Mouse (Mus musculus): ENCODE results near the gene Tcea3. TPM values are rescaled to one million over a fixed set of nuclear protein-coding genes. Genes with fewer than 3 reads are reported as not detected.
A peak's percentile ranks its signal among the peaks of the same experiment; 100 is the strongest.

Tcea3 gene
- polyA plus RNA-seq, 1 experiment from 2014 or later: 1.2 TPM

DNA sequence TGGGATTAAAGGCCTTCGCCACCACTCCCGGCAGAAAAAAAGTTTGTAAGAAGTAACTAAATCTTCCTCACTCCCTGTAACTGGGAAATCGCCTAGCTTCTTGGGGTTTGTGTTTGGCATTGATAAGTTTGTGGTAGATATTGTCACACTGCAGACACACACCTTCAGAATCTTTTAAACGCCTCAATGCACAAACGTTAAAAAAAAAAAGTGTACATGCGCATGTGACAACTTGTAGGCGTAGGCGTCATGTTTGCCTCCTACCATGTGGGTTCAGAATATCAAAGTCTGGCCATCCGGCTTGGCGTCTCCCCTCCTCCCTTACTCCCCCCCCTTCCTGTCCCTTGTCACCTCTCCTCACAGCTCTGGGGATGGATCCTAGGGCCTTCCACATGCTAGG is 9.2 kb downstream of the Tcea3 start:
- Histone ChIP-seq H3K9ac (ENCODE audit: low read depth, low read length) (no peak overlapping the region), H3K36me3 (ENCODE audit: control insufficient read depth, insufficient read depth, low read length) (no peaks in the 10 kb centered on the region), H3K9me3 (replicated peaks; ENCODE audit: control insufficient read depth, low read length, poor library complexity, severe bottlenecking) (no peaks in the 10 kb centered on the region), H3K4me1 (ENCODE audit: control insufficient read depth, insufficient read depth, low read length) (peaks cover 4% of the 10 kb centered on the region), H3K4me3 (ENCODE audit: low read depth, low read length) (no peak overlapping the region), H3K27me3 (ENCODE audit: control insufficient read depth, insufficient read depth, low read depth, low read length) (no peaks in the 10 kb centered on the region), H3K4me2 (ENCODE audit: low read length) (no peak overlapping the region), H3K27ac (ENCODE audit: low read length) (no peak overlapping the region)
- ATAC-seq: no peak
- whole genome bisulfite sequencing: 86% methylated on average over 10 of the region's 10 CpGs

DNA sequence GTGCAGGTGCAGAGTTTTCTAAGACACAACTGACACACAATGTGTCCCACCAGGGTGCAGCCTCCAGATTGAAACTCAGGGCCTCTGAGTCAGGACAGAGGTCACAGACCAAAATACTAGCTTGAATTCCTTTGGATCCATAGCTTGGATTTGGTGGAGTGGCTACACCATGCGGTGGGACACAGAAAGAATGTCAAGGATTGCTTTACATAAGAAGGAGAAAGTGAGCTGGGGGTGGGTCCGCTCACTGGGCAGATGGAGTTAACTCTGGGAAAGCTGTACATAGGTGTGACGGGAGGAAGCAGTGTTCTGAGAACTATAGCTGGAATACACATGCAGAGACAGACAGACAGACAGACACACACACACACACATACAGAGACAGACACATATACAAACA is 12.4 kb downstream of the Tcea3 start:
- no peak for ATAC-seq

DNA sequence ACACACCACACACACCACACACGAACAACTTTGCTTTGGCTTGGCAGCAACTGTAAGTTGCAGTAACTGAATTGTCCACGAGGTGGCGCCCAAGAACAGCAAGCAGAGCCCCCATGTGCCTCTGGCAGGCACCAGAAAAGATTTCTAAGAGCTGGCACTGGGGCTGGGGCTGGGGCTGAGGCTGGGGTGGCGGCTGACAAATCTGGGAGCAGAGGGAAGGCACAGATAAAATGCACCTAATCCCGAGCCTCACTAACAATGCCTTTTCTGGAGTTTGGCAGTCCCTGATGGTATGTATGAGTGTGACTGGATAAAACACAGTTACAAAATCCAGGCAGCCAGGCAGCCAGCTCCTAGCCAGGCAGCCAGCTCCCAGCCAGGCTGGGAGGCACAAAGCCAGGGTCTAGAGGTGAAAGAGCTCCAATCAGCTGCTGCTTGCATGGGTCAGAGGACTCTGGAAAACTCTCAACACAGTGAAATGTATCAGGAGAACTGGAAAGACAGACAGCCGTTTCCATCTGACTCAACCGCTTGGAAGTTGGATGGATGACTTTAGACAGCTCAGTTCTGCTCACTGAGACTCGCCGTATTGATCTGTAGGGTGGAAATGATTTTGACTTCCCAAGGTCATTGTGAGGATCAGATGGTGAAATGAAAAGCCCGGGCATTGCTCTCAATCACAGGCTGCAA is 13.1 kb downstream of the Tcea3 start:
- WGBS: 36% methylated on average over 10 of the region's 10 CpGs
- Histone ChIP-seq H3K9ac (ENCODE audit: low read depth, low read length) (no peak overlapping the region), H3K9me3 (replicated peaks; ENCODE audit: control insufficient read depth, low read length, poor library complexity, severe bottlenecking) (no peaks in the 10 kb centered on the region), H3K27ac (ENCODE audit: low read length) (no peak overlapping the region), H3K27me3 (ENCODE audit: control insufficient read depth, insufficient read depth, low read depth, low read length) (no peaks in the 10 kb centered on the region), H3K4me1 (ENCODE audit: control insufficient read depth, insufficient read depth, low read length) (peaks cover 4% of the 10 kb centered on the region), H3K4me3 (ENCODE audit: low read depth, low read length) (no peak overlapping the region), H3K36me3 (ENCODE audit: control insufficient read depth, insufficient read depth, low read length) (no peaks in the 10 kb centered on the region), H3K4me2 (ENCODE audit: low read length) (no peak overlapping the region)
- peak; percentile 54; the same call in 1 of the 2 replicates for ATAC-seq

More for the DNA sequence above, 12.4 kb downstream of the Tcea3 start:
- Histone ChIP-seq H3K9ac (ENCODE audit: low read depth, low read length) (no peak overlapping the region), H3K9me3 (replicated peaks; ENCODE audit: control insufficient read depth, low read length, poor library complexity, severe bottlenecking) (no peaks in the 10 kb centered on the region), H3K36me3 (ENCODE audit: control insufficient read depth, insufficient read depth, low read length) (no peaks in the 10 kb centered on the region), H3K4me1 (ENCODE audit: control insufficient read depth, insufficient read depth, low read length) (peaks cover 4% of the 10 kb centered on the region), H3K27me3 (ENCODE audit: control insufficient read depth, insufficient read depth, low read depth, low read length) (no peaks in the 10 kb centered on the region), H3K4me3 (ENCODE audit: low read depth, low read length) (no peak overlapping the region), H3K27ac (ENCODE audit: low read length) (no peak overlapping the region), H3K4me2 (ENCODE audit: low read length) (no peak overlapping the region)
- WGBS: 65% methylated on average over 3 of the region's 3 CpGs

DNA sequence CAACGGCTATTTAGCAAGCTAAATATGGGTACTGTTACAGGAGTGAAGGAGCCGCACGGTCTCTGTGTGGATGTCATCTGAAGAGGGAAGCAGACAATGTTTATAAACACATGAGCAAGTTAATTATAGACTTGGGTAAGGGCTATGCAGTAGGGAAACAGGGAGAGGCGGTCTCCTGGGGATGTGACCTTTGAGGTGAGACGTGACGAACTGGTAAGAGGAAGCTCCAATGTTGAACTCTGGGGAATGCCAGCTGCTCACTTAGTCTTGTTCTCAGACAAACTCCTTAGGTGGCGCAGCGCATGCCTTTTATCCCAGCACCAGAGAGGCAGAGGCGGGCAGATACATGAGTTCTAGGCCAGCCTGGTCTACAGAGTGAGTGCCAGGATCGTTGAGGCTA is 14.4 kb downstream of the Tcea3 start:
- H3K9ac ChIP-seq (ENCODE audit: low read depth, low read length): no peak overlapping the region
- H3K27ac ChIP-seq (ENCODE audit: low read length): no peak overlapping the region
- no peaks in the 10 kb centered on the region for H3K9me3 ChIP-seq (replicated peaks; ENCODE audit: control insufficient read depth, low read length, poor library complexity, severe bottlenecking)
- peaks cover 4% of the 10 kb centered on the region for H3K4me1 ChIP-seq (ENCODE audit: control insufficient read depth, insufficient read depth, low read length)
- no peak overlapping the region for H3K4me3 ChIP-seq (ENCODE audit: low read depth, low read length)
- no peaks in the 10 kb centered on the region for H3K36me3 ChIP-seq (ENCODE audit: control insufficient read depth, insufficient read depth, low read length)
- H3K27me3 ChIP-seq (ENCODE audit: control insufficient read depth, insufficient read depth, low read depth, low read length): no peaks in the 10 kb centered on the region
- no peak for ATAC-seq
- H3K4me2 ChIP-seq (ENCODE audit: low read length): no peak overlapping the region
- 76% methylated on average over 10 of the region's 10 CpGs for WGBS

DNA sequence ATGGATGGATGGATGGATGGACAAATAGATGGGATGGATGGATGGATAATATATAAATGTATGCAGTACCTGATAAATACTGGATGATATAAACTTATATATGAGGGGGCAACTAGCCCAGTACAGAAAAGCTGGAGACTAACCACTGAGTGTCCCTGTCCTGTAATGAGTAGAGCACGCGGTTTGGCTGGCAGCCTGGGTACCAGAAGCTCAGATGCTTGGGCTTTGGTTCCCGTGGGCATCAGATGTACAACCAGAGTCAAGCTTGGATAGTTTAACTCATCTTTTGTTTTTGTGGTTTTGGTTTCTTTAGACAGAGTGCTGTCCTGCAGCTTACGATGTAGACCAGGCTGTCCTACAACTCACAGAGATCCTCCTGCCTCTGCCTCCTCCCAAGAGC is 16.0 kb downstream of the Tcea3 start:
- H3K36me3 ChIP-seq (ENCODE audit: control insufficient read depth, insufficient read depth, low read length): no peaks in the 10 kb centered on the region
- H3K27me3 ChIP-seq (ENCODE audit: control insufficient read depth, insufficient read depth, low read depth, low read length): no peaks in the 10 kb centered on the region
- H3K4me3 ChIP-seq (ENCODE audit: low read depth, low read length): no peak overlapping the region
- ATAC-seq: no peak
- H3K27ac ChIP-seq (ENCODE audit: low read length): no peak overlapping the region
- H3K4me1 ChIP-seq (ENCODE audit: control insufficient read depth, insufficient read depth, low read length): peaks cover 4% of the 10 kb centered on the region
- no peaks in the 10 kb centered on the region for H3K9me3 ChIP-seq (replicated peaks; ENCODE audit: control insufficient read depth, low read length, poor library complexity, severe bottlenecking)
- WGBS: 94% methylated on average over 4 of the region's 4 CpGs
- H3K4me2 ChIP-seq (ENCODE audit: low read length): no peak overlapping the region
- H3K9ac ChIP-seq (ENCODE audit: low read depth, low read length): no peak overlapping the region

DNA sequence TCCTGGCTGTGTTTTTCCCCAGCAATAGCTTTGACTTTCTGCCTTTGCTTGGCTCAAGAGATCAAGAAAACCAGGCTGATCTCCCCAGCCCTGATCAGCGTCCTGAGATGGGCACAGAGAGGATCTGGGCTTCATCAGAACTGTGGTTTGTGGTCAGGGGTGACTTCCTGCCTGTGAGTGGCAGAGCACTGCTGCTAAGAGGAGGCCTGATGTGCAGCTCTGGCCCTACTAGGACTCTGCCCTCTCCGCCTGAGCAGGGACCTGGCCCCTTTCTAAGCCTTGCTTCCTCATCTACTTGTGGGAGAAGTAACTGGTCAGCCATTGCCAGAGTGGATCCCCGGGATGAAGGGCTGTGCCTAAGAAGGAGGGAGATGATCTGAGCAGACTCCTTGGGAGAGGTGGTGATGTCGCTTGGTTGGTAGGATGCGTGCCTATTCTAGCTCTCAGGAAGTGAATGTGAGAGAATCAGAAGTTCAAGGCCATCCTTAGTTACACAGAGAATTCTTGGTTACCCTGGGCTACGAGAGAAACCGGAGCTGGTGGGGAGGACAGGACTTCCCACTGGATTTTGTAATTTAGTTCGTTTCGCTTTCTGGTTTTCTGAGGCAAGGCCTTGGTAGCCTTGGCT is 19.3 kb downstream of the Tcea3 start:
- WGBS: 86% methylated on average over 9 of the region's 9 CpGs
- H3K27ac ChIP-seq (ENCODE audit: low read length): no peak overlapping the region
- no peaks in the 10 kb centered on the region for H3K36me3 ChIP-seq (ENCODE audit: control insufficient read depth, insufficient read depth, low read length)
- no peak for ATAC-seq
- H3K9ac ChIP-seq (ENCODE audit: low read depth, low read length): no peak overlapping the region
- no peak overlapping the region for H3K4me2 ChIP-seq (ENCODE audit: low read length)
- H3K4me3 ChIP-seq (ENCODE audit: low read depth, low read length): no peak overlapping the region
- no peaks in the 10 kb centered on the region for H3K9me3 ChIP-seq (replicated peaks; ENCODE audit: control insufficient read depth, low read length, poor library complexity, severe bottlenecking)
- H3K27me3 ChIP-seq (ENCODE audit: control insufficient read depth, insufficient read depth, low read depth, low read length): no peaks in the 10 kb centered on the region
- H3K4me1 ChIP-seq (ENCODE audit: control insufficient read depth, insufficient read depth, low read length): no peaks in the 10 kb centered on the region

DNA sequence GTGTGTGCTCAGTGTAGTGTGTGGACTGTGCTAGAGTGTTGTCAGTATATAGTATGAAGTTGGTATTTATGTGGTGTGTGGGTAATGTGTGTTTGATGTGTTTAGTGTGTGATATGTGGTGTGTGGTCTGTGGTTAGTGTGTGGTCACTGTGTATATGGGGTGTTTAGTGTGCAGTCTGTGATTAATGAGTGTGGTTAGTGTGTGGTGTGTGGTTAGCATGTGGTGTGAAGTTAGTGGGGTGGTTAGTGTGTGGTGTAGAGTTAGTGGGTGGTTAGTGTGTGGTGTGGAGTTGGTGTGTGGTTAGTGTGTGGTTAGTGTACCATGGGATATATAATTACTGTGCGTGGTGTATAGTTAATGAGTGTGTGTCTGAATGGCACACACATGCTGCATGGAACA is 21.4 kb downstream of the Tcea3 start:
- ATAC-seq: no peak
- Histone ChIP-seq H3K9me3 (replicated peaks; ENCODE audit: control insufficient read depth, low read length, poor library complexity, severe bottlenecking) (peaks cover 10% of the 10 kb centered on the region; the same call in 1 of the 2 replicates), H3K4me1 (ENCODE audit: control insufficient read depth, insufficient read depth, low read length) (no peaks in the 10 kb centered on the region), H3K4me3 (ENCODE audit: low read depth, low read length) (no peak overlapping the region), H3K27ac (ENCODE audit: low read length) (no peak overlapping the region), H3K36me3 (ENCODE audit: control insufficient read depth, insufficient read depth, low read length) (no peaks in the 10 kb centered on the region), H3K9ac (ENCODE audit: low read depth, low read length) (no peak overlapping the region), H3K27me3 (ENCODE audit: control insufficient read depth, insufficient read depth, low read depth, low read length) (no peaks in the 10 kb centered on the region), H3K4me2 (ENCODE audit: low read length) (no peak overlapping the region)
- 90% methylated on average over 1 of the region's 1 CpGs for WGBS

DNA sequence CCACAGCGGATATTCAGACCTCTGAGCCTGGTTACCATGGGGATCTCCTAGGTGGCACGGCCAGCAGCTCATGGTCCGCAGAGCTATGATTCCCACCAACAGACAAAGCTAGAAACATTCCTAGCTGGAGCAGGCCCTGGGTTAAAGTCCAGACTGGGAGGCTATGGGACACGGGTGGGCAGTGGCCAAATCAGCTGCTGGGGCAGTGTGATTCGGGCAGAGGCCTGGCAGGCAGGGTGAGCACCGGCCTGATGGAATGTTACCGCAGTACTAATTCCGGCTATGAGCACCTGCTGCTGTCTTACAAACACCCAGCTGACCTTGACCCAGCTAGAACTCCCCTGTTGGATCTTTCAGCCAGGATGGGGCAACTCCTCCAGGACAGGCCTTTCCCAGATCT is 23.1 kb downstream of the Tcea3 start:
- Histone ChIP-seq H3K9ac (ENCODE audit: low read depth, low read length) (no peak overlapping the region), H3K4me2 (ENCODE audit: low read length) (no peak overlapping the region), H3K27ac (ENCODE audit: low read length) (no peak overlapping the region), H3K36me3 (ENCODE audit: control insufficient read depth, insufficient read depth, low read length) (no peaks in the 10 kb centered on the region), H3K9me3 (replicated peaks; ENCODE audit: control insufficient read depth, low read length, poor library complexity, severe bottlenecking) (peaks cover 10% of the 10 kb centered on the region; the same call in 1 of the 2 replicates), H3K4me1 (ENCODE audit: control insufficient read depth, insufficient read depth, low read length) (no peaks in the 10 kb centered on the region), H3K4me3 (ENCODE audit: low read depth, low read length) (no peak overlapping the region), H3K27me3 (ENCODE audit: control insufficient read depth, insufficient read depth, low read depth, low read length) (no peaks in the 10 kb centered on the region)
- ATAC-seq: no peak
- 84% methylated on average over 8 of the region's 8 CpGs for WGBS

DNA sequence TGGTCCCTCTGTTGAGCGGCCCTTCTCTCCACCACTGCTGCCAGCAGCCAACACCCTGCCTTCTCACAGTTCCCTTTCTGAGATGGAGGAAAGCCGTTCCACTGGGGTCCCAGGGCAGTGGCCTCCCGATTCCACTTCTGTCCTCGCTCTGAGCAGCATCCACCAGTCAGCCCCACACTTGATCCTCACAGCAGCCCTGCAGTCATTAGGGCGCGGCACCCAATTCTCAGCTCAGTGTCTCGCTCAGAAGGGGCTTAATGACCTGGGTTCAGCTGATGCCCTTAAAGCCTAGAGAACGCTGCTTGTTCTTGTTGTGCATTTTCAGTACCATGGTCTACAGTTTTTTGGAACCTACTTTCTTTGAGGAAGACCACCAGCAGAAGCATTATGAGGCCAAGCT is 33.6 kb downstream of the Tcea3 start:
- Histone ChIP-seq H3K27ac (ENCODE audit: low read length) (no peak overlapping the region), H3K27me3 (ENCODE audit: control insufficient read depth, insufficient read depth, low read depth, low read length) (no peaks in the 10 kb centered on the region), H3K4me1 (ENCODE audit: control insufficient read depth, insufficient read depth, low read length) (peaks cover 22% of the 10 kb centered on the region), H3K9me3 (replicated peaks; ENCODE audit: control insufficient read depth, low read length, poor library complexity, severe bottlenecking) (no peaks in the 10 kb centered on the region), H3K4me3 (ENCODE audit: low read depth, low read length) (no peak overlapping the region), H3K36me3 (ENCODE audit: control insufficient read depth, insufficient read depth, low read length) (no peaks in the 10 kb centered on the region), H3K9ac (ENCODE audit: low read depth, low read length) (no peak overlapping the region), H3K4me2 (ENCODE audit: low read length) (no peak overlapping the region)
- ATAC-seq: no peak
- WGBS: 89% methylated on average over 8 of the region's 8 CpGs
